Mouse (Mus musculus): Measurements from ENCODE around the gene Gm21962.
"Not testable (repeated sequence)": the region's sequence is repeated elsewhere in the genome, so short reads cannot be mapped to it uniquely, and the experiment has no call there.

Gm21962 gene

DNA sequence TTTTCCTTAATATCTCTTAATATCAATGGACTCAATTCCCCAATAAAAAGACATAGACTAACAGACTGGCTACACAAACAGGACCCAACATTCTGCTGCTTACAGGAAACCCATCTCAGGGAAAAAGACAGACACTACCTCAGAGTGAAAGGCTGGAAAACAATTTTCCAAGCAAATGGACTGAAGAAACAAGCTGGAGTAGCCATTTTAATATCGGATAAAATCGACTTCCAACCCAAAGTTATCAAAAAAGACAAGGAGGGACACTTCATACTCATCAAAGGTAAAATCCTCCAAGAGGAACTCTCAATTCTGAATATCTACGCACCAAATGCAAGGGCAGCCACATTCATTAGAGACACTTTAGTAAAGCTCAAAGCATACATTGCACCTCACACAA is at the start of gene Gm21962:
Gm21962 (plus strand) TSS at position 301 of the 400 bp plus-strand sequence.
- DNase-seq, result not testable (repeated sequence)

DNA sequence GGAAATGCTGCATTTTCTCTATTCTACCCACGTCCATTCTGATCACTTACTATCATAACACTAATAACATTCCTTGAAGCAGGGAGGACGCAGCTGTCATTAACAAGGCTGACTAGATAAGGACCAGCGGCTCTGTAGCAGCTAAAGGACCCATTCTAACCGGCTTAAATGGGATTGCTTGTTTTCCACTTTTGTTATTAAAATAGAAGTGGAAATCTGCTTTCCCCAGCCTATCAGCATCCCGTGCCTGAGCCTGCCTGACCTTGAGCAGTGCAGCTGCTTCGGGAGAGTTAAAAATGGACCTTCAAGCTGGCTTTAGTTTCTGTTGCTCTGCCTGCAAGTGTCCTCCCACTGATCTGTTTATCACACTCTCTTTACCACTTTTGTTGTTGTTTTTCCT is 49.2 kb upstream of the Gm21962 start:
- DNase-seq, result no peak

DNA sequence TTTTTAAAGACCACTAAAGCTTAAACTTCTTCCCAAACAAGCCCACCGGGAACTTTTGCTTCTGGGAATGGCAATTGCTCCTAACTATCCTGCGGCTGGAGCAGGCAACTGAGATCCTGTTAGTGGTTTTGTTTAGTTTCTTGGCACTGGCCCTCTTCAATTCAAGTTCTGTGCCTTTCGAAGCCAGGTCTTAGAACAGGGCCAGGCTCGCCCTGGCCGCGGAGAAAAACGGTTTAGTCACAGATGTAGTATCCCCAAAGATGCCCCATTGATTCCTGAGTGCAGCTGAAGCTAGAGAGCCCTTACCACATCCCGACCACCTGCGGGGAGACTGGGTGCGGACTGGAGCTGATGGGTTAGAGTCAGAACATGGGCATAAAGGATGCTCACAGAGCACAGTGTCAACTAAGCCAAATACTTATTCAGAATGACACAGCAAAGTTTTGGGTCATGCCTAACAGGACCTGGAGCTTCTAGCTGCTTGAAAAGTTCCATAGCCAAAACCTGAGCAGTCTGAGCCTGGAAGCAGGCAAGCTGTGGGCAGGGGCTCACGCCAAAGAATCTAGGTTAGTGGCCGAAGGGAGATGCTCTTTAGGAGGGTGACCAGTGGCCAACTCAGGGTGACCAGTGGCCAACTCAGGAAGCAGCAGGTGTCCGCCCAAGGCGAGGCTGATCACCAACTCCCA is 48.3 kb upstream of the Gm21962 start:
- peak; percentile 11 to 25 for DNase-seq

DNA sequence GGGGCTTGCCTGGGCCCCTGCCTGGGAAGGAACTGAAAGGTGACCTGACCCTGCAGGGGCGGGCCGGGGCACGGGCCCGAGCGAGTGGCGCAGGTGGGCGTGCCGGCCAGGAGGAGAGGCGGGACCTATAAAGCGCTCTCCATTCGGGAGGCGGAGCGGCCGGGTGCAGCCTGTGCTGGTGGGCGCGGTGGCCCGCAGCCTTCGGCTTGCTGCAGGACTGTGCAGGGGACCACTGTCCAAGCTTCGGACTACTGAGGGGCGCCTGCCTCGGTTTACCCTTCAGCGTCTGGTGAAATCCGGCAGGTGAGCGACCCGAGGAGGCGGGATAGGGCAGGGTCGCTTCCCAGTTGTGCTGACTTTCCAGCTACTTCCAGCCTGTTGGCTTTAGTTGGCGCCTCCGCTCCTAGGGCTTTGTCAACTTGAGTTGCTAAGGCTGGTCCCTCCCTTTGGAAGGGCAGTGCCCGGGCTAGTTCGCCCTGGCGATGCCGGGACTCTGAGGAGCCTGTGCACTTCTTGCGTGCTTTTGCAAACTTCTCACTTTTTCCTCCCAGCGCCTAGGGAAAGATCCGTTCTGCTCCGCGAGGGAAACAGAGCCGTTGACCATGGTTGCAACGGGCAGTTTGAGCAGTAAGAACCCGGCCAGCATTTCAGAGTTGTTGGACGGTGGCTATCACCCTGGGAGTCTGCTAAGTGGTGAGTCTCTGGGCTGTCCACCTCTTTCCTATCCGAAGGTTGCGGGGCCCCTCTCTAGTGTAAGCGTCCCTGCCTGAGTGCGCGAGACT is 47.6 kb upstream of the Gm21962 start:
- peak; percentile 20 to 54 for DNase-seq

DNA sequence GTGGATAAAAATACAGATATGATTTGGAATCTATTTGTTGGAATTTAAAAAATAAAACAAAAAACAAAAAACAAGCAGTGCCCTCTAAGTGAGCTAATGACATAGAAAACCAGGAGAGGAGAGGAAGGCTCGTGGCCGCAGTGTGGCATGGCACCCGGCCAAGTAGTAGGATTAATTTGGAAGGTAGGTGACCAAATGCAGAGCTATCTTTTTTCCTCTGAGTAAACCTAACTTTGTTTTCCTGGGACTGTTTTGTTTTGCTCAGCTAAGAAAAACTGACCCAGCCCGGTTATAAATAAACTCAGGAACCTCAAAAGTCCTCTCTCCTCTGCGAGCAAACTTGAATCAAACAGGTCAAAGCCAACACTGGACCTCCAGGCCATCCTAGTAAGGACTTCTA is 46.3 kb upstream of the Gm21962 start:
- DNase-seq, result peak; percentile 18 to 63

DNA sequence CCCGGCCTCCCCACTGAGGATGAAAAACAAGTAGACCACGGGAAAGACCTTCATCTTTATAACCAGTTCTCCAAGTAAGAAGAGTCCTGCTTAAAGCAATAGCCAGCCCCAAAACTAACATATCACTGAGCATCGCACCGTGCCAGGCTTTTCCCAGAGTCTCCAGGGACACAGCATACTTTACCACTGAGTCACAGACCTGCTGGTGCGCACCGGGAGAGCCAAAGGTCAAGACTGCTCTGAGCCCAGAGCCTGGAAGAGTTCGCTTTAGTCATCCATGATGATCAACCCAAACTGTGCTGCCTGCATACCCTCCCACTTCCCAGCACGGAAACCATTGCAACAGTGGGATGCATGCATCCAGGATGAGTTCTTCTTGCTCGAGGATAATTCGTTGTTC is 37.6 kb upstream of the Gm21962 start:
- DNase-seq, result no peak

DNA sequence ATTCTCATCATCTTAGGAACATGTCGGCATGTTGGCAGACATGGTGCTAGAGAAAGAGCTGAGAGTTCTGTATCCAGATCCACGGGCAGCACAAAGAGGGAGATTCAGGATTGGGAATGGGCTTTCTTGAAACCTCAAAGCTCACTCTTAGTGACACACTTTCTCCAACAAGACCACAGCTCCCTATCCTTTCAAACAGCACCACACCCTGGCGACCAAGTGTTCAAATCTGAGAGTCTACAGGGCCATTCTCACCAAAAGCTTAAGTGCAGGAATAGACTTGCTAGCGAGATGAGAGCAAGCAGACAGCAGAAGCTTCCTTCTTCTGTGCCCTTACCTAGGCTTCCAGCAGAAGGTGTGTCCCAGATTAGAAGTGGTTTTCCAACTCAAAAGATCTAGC is 34.8 kb upstream of the Gm21962 start:
- no peak for DNase-seq

DNA sequence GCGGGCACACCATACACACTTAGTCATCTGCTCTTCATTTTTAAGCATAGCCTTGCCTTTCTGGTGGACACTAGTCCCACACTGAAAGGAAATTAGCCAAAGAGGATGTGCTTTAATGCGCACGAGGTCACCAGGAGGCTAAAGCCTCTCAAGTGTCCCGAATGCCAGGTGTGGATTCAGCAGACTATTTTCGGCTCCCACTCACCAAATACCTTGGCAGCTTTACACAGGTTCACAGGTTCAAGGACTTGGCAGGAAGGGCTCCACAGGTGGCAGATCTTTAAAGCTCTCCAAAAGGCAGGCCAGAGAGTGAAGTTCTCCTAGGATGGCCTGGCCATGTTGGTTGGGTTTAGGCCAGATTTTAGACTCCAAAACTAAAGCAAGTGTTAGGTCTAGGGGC is 30.1 kb upstream of the Gm21962 start:
- DNase-seq, result no peak

DNA sequence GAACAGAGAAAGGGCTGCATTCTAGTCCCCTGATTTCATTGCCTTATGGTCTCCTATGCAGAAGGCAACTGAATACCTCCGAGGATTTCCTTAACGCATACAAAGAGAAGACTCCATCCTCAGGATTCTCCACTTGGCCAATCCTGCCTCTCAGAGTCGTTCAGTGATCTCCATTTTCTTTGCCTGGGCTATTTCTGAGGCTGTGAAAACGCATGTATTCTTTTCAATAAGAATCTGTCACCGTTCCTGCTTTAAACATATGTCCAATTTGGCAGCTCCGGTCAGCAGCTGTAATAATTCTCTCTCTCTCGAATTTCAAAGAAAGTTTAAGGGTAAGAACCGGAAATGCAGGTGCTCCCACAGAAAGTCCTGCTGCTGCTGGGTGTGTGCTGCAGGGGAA is 29.2 kb upstream of the Gm21962 start:
- DNase-seq, result no peak

DNA sequence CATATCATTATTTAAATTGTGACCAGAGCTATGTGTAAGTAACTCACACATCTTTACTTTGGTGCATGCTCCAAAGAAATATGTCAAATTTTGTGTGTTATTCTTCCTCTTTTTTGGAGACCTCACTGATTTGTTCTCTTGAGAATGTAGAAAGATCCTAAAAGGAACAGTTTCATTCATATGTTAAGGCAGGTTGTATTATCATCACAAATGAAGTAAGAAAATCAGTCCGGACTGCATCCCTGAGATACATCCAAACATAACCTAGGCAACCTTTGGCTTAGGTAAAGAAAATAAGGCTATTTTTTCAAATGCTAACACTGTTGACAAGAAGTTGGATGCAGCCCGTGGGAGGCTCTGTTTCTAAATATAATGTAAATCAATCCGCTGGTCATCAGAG is 28.8 kb upstream of the Gm21962 start:
- DNase-seq, result no peak

DNA sequence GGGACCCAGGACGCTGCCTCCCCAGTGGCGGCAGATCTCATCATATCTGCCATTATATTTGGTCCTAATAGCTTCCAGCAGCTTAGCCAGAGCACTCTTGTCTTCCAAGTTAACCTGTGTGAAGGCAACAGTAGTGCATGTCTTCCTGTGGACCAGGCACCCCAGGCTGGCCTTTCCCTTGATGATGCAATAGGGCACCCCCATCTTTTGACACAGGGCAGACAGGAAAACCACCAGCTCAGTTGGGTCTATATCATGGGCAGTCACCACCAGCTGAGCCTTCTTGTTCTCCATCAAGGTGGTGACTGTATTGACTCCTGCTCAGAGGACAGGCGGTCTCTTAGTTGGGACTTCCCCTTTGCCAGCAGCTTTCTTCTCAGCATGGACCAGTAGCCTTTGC is 27.2 kb upstream of the Gm21962 start:
- DNase-seq, result no peak

DNA sequence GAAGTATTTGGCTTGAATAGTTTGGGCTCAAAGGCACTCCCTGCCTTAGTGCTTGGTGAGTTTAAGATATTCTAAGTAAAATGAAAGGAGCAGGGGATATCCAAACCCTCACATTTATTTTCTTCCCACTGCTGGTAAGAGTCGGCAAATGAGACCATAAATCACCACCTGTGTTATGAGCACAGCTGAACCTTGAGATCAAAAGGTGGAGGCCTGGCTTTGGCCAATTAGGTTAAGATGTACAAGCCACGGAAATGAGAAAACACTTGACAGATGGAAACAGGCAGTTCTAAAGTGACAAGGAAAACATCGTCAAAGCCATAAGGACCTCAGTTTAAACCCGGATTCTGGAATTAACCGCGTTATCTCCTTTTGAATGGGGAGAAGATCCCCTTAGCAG is 26.4 kb upstream of the Gm21962 start:
- DNase-seq, result no peak

DNA sequence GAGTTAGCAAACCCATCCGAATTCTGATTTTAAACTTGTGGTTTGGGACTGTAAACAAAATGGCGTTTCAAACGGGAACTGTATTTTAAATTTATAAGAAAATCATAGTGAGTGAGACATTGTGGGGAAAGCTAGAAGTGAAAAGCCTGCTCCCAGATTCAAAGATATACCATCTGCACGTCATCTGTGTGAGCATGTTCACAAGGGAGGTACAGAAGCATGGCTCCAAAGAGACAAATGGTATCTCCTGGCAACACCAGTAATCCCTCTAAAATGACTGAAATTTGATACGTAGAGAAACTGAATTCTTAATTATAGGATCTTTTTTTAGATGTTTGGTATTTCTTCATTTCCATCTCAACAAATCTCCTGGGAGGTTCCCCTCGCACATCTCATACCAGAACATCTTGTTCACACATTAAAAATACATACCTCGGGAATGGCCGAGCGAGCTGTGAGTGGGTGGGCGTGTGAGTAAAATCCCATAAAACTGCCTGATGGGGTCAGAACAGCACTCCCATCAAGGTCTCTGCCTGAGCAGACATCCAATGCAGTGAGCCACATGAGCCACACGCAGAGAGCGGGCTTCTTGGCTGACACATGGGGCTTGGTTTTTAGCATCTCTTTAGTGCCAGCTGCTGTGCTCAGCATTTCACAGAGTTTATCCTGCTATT is 23.8 kb upstream of the Gm21962 start:
- DNase-seq, result peak in 1 of 2 experiments; percentile 12

DNA sequence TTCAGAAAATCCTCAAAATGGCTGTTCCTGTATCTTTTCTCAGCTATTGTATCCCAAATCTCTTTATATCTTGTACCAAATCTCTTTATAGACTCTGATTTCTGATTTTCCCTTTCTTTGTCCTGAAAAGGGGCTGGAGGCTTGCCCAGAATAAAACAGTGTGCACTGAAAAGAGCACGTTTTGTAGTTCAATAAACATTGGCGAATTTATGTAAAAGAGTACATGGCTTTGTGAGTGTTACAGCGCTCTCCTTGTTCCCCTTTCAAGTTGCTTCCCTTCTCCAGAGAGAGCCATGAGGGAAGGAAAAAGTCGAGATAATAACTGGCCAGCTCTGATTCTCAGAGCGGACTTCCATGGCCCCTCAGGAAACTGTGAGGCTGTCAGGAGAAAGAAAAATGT is 22.2 kb upstream of the Gm21962 start:
- no peak for DNase-seq

DNA sequence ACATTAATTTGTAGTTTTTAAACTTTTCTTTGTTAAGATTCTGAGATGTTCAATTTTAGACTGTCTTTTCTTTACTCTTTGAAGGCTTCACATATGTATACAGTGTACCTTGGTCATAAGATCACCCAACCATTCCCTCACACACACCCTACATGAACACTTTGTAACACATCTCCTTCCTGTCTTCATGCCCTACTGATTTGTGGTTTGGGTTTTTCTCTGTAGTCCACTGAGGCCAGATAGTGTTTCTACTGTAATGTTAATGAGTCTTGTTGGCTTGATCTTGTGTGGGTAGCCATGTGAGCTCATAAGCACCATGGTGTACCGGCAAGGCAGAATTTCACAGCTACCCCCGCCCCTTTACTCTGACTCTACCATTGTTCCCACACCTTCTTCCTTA is 18.5 kb upstream of the Gm21962 start:
- DNase-seq, result no peak

DNA sequence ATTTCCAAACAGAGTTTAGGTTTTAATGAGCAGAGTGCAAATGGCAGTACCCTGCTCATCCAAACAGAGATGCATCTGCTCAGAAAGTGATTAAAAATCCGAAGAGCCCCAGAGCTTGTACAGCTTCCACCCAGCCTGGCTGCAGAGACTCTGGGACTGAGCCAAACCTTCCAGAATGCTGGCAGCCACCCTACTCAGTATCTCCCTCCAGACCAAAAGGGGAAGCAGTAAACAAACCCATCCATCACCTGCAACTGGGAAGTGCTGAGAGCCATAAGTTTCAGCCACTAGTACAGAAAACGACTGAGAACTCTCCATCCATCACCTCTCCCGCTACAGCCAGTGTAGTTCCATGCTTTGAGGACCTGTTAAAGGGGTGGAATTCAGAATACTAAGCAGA is 9.6 kb downstream of the Gm21962 start:
- DNase-seq, result peak; percentile 78 to 85

DNA sequence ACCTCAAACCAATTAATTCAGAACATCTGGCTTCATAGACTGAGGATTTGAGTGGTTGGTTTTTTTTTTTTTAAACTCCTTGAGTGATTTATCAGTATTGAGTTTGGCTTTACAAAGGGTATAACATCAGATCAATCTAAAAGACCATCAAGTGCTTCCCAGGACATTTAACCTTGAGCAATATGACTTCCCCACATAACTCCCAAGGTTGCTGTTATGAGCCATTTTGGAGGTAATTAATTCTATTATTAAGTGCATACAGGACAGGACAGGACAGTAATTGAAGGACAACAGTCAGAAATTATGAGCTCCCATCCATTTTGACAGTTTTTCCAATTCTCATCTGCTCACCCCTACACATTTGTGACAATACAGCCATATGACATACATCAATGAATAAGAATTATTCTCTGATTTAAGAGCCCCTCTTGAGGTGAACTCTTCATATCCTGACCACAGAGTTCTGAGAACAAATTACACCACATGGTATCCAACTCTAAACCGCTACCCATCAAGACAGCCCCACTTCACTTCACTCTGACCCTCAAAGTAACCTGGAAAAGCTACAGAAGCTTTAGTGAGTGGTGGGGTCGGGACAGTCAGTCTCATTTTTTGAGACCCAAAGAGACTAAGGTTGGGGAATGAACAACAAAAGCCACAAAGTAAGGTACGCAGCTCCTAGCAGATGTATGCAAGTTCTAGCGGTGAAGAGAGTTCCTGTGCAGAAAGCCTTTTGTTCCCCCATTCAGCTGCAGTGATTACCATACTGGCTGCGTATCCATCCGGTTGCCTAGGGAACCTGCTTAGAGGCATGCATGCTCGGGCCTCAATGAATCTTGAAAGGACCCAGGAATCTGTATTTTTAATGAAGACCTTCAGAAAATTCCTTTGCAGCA is 11.8 kb downstream of the Gm21962 start:
- DNase-seq, result no peak

DNA sequence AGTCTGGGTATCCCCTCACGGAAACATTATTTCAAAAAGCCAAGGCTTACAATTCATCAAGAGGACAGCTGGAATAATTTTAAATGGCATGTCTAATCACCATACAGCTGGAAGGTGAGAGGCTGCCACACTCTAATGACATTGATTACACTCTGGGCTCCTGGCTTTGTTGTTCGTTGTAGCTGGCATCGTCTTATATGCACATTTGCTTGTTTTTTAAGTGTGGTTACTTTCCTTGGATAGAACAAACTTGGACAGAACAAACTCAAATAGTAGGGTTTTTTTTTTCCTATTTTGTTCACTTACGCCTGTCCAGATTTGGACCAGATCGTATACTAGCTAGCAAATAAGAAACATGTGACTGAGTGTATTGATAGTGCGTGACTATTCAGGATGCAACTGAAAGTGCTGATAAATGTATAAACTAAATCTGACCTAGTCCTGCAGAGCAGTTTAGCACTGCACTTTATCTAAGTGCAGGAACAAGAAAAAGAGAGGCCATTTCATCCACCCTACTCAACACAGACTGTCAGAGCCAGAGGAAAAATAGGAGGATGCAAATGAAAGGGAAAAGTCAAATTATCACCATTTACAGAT is 12.6 kb downstream of the Gm21962 start:
- DNase-seq, result no peak

DNA sequence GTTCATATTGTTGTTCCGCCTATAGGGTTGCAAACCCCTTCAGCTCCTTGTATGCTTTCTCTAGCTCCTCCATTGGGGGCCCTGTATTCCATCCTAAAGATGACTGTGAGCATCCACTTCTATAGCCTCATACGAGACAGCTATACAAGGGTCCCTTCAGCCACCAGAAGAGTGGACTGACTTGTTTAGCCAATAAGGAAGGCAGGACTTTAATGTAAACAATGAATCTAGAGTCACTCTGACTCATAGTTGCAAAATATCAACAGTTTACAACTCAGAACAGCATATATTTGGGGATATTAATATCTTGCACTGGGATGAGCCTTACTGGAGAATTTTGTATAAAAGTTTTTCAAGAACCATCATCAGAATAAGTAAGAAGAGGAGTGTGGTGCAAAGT is 15.6 kb downstream of the Gm21962 start:
- DNase-seq, result no peak

DNA sequence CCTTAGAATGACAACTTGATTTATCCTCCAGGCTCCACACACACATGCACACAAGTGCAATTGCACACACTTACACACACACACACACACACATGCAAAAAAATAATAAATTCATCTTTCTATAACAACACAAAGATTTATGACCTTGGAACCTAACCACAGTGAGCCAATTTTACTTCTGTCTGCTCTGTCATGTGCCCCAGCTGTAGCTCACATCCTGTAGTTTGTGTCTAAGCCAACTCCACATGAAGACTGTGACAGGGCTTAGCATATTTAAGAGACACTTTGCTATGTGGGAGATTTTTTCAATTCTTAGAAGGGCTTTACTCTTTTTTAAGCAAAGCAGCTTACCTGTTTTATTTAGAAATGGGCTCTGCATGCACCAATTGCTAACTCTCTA is 20.2 kb downstream of the Gm21962 start:
- no peak for DNase-seq

DNA sequence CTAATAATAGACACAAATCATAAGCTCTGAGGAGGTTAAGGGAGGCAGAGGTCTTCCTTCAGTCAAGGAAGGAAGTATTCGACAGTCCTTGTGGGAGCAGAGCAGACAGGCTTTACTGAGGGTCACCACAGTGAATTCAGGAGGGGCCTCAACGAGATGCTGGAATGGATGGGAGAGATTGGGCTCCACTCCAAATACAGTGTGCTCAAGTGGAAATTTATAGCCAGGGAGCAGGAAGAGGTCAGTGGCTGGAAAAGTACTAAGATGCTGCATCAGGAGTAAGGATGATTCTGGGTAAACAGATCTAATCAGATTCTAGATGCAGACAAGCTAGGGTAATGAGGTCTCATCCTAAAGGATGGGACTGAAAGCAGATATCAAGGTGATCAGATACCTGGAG is 44.6 kb downstream of the Gm21962 start:
- DNase-seq, result no peak

DNA sequence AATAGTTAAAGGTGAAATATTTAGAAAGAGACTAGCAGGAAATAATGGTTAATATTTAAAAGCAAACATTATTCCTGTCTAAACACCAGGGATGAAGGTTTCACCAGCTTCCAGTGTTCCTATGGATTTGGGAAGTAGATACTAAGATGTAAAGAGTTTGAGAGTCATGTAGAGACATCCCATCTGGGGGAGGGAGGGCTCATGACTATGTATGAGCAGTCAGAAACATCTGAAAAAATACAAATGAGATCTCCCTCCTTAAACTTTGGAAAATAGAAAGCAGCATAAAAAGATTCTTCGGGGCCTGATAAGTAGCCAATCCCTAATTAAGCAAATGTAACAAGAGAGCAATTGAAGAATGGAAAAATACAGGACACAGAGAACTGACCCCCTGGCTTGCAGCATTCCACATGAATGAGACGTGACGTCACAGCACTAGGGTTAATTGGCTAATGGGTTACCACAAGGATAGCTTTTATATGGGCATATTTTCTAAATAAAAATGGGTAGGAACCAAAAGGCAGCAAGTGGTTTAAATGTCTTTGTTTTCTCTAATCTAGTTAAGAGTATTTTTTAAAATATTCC is 45.3 kb downstream of the Gm21962 start:
- DNase-seq, result no peak

All from cerebellum, postnatal 25 days (tissue).